Mouse (Mus musculus): ENCODE data around the gene Zar1l.

DNA sequence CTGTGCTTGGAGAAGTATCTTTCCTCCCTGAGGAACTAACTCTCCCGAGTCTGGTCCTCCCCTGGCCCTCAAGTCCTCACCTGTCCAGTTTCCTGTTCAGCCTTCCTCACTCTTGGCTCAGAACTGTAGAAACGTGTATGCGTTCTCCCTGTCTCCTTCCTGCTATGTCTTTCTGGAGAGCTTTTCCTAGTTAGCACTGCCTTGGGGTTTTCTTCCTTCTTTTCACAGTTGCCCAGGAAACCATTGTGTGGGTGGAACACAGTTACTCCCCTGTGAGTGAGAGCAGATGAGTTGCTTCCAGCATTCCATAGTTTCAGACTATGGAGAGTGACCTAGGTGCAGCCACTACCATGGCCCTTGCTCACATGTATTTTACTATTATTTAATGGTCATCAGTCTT lies 48.3 kb upstream of the Zar1l start:
- TF ChIP-seq POLR2A (IDR thresholded peaks at IDR 0.05; ENCODE audit: low read depth, low read length) (no peak), CTCF (conservative IDR thresholded peaks at IDR 0.05; ENCODE audit: insufficient read depth, insufficient read length, low read depth, low read length) (no peak)

Data from kidney, adult 2 months (tissue).